Mouse (Mus musculus): ENCODE data around the gene Rnf130.

DNA sequence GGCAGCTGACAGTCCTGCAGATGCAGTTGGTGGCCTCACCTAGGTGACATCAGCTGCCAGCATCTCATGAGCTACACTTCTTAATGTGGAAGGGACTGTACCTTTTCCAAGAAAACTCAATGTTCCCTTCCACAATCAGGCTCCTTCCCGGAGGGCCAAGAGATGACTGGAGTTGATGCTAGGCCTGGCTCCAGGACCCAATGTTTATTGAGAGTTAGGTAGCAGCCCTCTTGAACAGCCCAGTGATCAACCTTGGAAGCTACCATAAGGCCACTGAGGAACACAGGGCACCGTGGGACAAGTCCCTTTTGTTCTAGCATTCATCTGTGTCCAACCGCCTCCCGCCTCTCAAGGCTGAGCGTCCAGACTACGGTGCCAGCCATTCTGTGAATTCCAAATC, 107.1 kb downstream of the Rnf130 start:
- TF ChIP-seq POLR2A (IDR thresholded peaks at IDR 0.05; ENCODE audit: low read depth, low read length): no peak
- no peak for TF ChIP-seq CHD1 (IDR thresholded peaks at IDR 0.05; ENCODE audit: low read depth, low read length)
- no peak for TF ChIP-seq EP300 (IDR thresholded peaks at IDR 0.05; ENCODE audit: low read length)
- TF ChIP-seq CTCF (conservative IDR thresholded peaks at IDR 0.05 in 1 of 2, IDR thresholded peaks at IDR 0.05 in 1 of 2; ENCODE audit: low read depth in 2 of 2, low read length in 2 of 2): no peak
